Mouse (Mus musculus) heart, embryonic 15.5 days (tissue): ENCODE measurements around the gene Olfr1055. TPM values are rescaled to one million over a fixed set of nuclear protein-coding genes. Genes with fewer than 3 reads are reported as not detected.
"Not testable (repeated sequence)": the region's sequence is repeated elsewhere in the genome, so short reads cannot be mapped to it uniquely, and the experiment has no call there.

Experiments
- ATAC-seq: fragments of 200-750 bp; cut with Nextera tagmentation; replicated peaks from 2 replicates; pipeline ENCODE4 v1.8.0; 2017; ENCODE audit warnings: low read depth, moderate TSS enrichment; ENCODE audit not compliant: insufficient number of reproducible peaks, insufficient read depth, low FRiP score
- H3K27ac ChIP-seq: fragments of 300-500 bp; sonication (generic); 2 replicates; pipeline ENCODE4 v1.5.1; 2015; ENCODE audit warnings: mild to moderate bottlenecking, inconsistent platforms
- H3K27me3 ChIP-seq: fragments of 300-500 bp; sonication (generic); 2 replicates; pipeline ENCODE4 v1.6.1; 2015; ENCODE audit warnings: inconsistent platforms
- H3K36me3 ChIP-seq: fragments of 300-500 bp; sonication (generic); 2 replicates; pipeline ENCODE4 v1.6.1; 2015; ENCODE audit warnings: mild to moderate bottlenecking, inconsistent platforms
- H3K4me1 ChIP-seq: fragments of 300-500 bp; sonication (generic); replicated peaks from 2 replicates; pipeline ENCODE4 v1.6.1; 2015; ENCODE audit warnings: inconsistent platforms
- H3K4me2 ChIP-seq: fragments of 300-500 bp; sonication (generic); 2 replicates; pipeline ENCODE4 v1.6.1; 2015; ENCODE audit warnings: inconsistent platforms, mild to moderate bottlenecking, moderate library complexity
- H3K4me3 ChIP-seq: fragments of 300-500 bp; sonication (generic); 2 replicates; pipeline ENCODE4 v1.5.1; 2015; ENCODE audit warnings: mild to moderate bottlenecking, inconsistent platforms
- H3K9ac ChIP-seq: fragments of 300-500 bp; sonication (generic); 2 replicates; pipeline ENCODE4 v1.6.1; 2015; ENCODE audit warnings: mild to moderate bottlenecking, inconsistent platforms
- H3K9me3 ChIP-seq: fragments of 300-500 bp; sonication (generic); replicated peaks from 2 replicates; pipeline ENCODE4 v1.6.1; 2016; ENCODE audit warnings: inconsistent platforms
- WGBS: fragments of 180-500 bp; shearing (Covaris S2); methylation state at CpG from one replicate; pipeline ENCODE4 v1.1.7; 2015; ENCODE audit warnings: mixed read lengths; 5-methylcytosine and 5-hydroxymethylcytosine counted together
- polyA plus RNA-seq: library from polyadenylated mRNA; unstranded; fragments of >200 nt; fragmentation: Nextera tagmentation; extraction: Ambion mirVana; gene quantifications from 2 replicates; pipeline ENCODE4 v1.2.1, GENCODE M21; 2015

Olfr1055 gene
- not detected in 2 replicates for polyA plus RNA-seq

GRCm38 (mm10) chr2:86350184-86350583, at the start of gene Olfr1055:
Gene Olfr1055 (minus strand): TSS chr2:86350284.
- Histone ChIP-seq H3K4me2 (no peak within 1 kb of the TSS), H3K9ac (no peak within 1 kb of the TSS), H3K36me3 (no peaks in the 10 kb centered on the region), H3K9me3 (no peaks in the 10 kb centered on the region), H3K4me3 (no peak within 1 kb of the TSS), H3K27me3 (no peaks in the 10 kb centered on the region), H3K4me1 (no peaks in the 10 kb centered on the region), H3K27ac (no peak within 1 kb of the TSS)
- ATAC-seq: no peak
- 81% methylated on average over 5 of the region's 5 CpGs for WGBS

GRCm38 (mm10) chr2:86395114-86395513, 45.0 kb upstream of the Olfr1055 start:
- no peak overlapping the region for H3K4me3 ChIP-seq
- no peaks in the 10 kb centered on the region for H3K27me3 ChIP-seq
- H3K4me1 ChIP-seq: no peaks in the 10 kb centered on the region
- no peaks in the 10 kb centered on the region for H3K36me3 ChIP-seq
- H3K4me2 ChIP-seq: no peak overlapping the region
- H3K27ac ChIP-seq: no peak overlapping the region
- WGBS: 79% methylated on average over 2 of the region's 2 CpGs
- ATAC-seq: no peak
- H3K9ac ChIP-seq: no peak overlapping the region
- no peaks in the 10 kb centered on the region for H3K9me3 ChIP-seq

- H3K4me3 ChIP-seq, H3K9ac ChIP-seq, H3K27me3 ChIP-seq, ATAC-seq, H3K36me3 ChIP-seq, H3K4me1 ChIP-seq, H3K27ac ChIP-seq, H3K9me3 ChIP-seq, H3K4me2 ChIP-seq: not testable (repeated sequence)
Observed at GRCm38 (mm10) chr2:86388461-86388860, 38.4 kb upstream of the Olfr1055 start, which contains the start of gene Olfr1058. Gene Olfr1058 (minus strand): TSS chr2:86388561.

GRCm38 (mm10) chr2:86378293-86378692, 28.2 kb upstream of the Olfr1055 start, which contains the start of gene Olfr1057:
Gene Olfr1057 (minus strand): TSS chr2:86378393.
- no peak for ATAC-seq
- Histone ChIP-seq H3K9me3 (no peaks in the 10 kb centered on the region), H3K27me3 (no peaks in the 10 kb centered on the region)

GRCm38 (mm10) chr2:86366342-86366741, 16.3 kb upstream of the Olfr1055 start:
- not testable (repeated sequence) for H3K36me3 ChIP-seq, H3K9ac ChIP-seq, H3K9me3 ChIP-seq, H3K4me2 ChIP-seq, ATAC-seq, H3K27ac ChIP-seq, H3K4me1 ChIP-seq, H3K4me3 ChIP-seq, H3K27me3 ChIP-seq
- 57% methylated on average over 1 of the region's 6 CpGs for WGBS

More at GRCm38 (mm10) chr2:86378293-86378692, 28.2 kb upstream of the Olfr1055 start, which contains the start of gene Olfr1057:
- Histone ChIP-seq H3K36me3 (no peaks in the 10 kb centered on the region), H3K4me1 (no peaks in the 10 kb centered on the region), H3K9ac (no peak within 1 kb of the TSS), H3K27ac (no peak within 1 kb of the TSS), H3K4me3 (no peak within 1 kb of the TSS), H3K4me2 (no peak within 1 kb of the TSS)

- Histone ChIP-seq H3K36me3 (no peaks in the 10 kb centered on the region), H3K9ac (no peak within 1 kb of the TSS), H3K4me3 (no peak within 1 kb of the TSS), H3K9me3 (no peaks in the 10 kb centered on the region), H3K27me3 (no peaks in the 10 kb centered on the region), H3K4me2 (no peak within 1 kb of the TSS), H3K27ac (no peak within 1 kb of the TSS), H3K4me1 (no peaks in the 10 kb centered on the region)
- no peak for ATAC-seq
Observed at GRCm38 (mm10) chr2:86362369-86362768, 12.3 kb upstream of the Olfr1055 start, which contains the start of gene Olfr1056. Gene Olfr1056 (minus strand): TSS chr2:86362469.

GRCm38 (mm10) chr2:86351751-86352150, 1.7 kb upstream of the Olfr1055 start:
- not testable (repeated sequence) for H3K4me3 ChIP-seq, H3K36me3 ChIP-seq, H3K9ac ChIP-seq, H3K4me1 ChIP-seq, H3K27me3 ChIP-seq, H3K27ac ChIP-seq, H3K4me2 ChIP-seq, H3K9me3 ChIP-seq, ATAC-seq
- 79% methylated on average over 1 of the region's 1 CpGs for WGBS

GRCm38 (mm10) chr2:86335333-86335732, 14.8 kb downstream of the Olfr1055 start, which contains the start of gene Olfr1054:
Gene Olfr1054 (minus strand): TSS chr2:86335433.
- H3K27ac ChIP-seq: no peak within 1 kb of the TSS
- H3K9ac ChIP-seq: no peak within 1 kb of the TSS
- no peak within 1 kb of the TSS for H3K4me3 ChIP-seq
- no peaks in the 10 kb centered on the region for H3K9me3 ChIP-seq
- no peaks in the 10 kb centered on the region for H3K36me3 ChIP-seq
- H3K4me2 ChIP-seq: no peak within 1 kb of the TSS
- ATAC-seq: no peak
- no peaks in the 10 kb centered on the region for H3K27me3 ChIP-seq
- H3K4me1 ChIP-seq: no peaks in the 10 kb centered on the region
- WGBS: 75% methylated on average over 3 of the region's 3 CpGs

- H3K27ac ChIP-seq: no peak within 1 kb of the TSS
- H3K4me3 ChIP-seq: no peak within 1 kb of the TSS
- H3K4me2 ChIP-seq: no peak within 1 kb of the TSS
- 55% methylated on average over 3 of the region's 3 CpGs for WGBS
- H3K9ac ChIP-seq: no peak within 1 kb of the TSS
- no peaks in the 10 kb centered on the region for H3K4me1 ChIP-seq
- no peak for ATAC-seq
- no peaks in the 10 kb centered on the region for H3K27me3 ChIP-seq
- H3K9me3 ChIP-seq: no peaks in the 10 kb centered on the region
- H3K36me3 ChIP-seq: no peaks in the 10 kb centered on the region
Observed at GRCm38 (mm10) chr2:86315184-86315583, 34.9 kb downstream of the Olfr1055 start, which contains the start of gene Olfr1053. Gene Olfr1053 (minus strand): TSS chr2:86315284.

Other genes starting within 250 kb of the Olfr1055 start
- gene Olfr1039, start 214.4 kb downstream of the Olfr1055 start, polyA plus RNA-seq: not detected in 2 replicates
- gene Olfr1040, start 203.6 kb downstream of the Olfr1055 start, polyA plus RNA-seq: not detected in 2 replicates
- not detected in 2 replicates for gene Olfr1042, start 188.4 kb downstream of the Olfr1055 start, polyA plus RNA-seq
- gene Olfr1043, start 182.8 kb downstream of the Olfr1055 start, polyA plus RNA-seq: not detected in 2 replicates
- gene Olfr1044, start 172.5 kb downstream of the Olfr1055 start, polyA plus RNA-seq: not detected in 2 replicates
- gene Olfr52, start 164.6 kb downstream of the Olfr1055 start, polyA plus RNA-seq: not detected in 2 replicates
- not detected in 2 replicates for gene Olfr1045, start 147.3 kb downstream of the Olfr1055 start, polyA plus RNA-seq
- gene Olfr1046, start 131.0 kb downstream of the Olfr1055 start, polyA plus RNA-seq: not detected in 2 replicates
- not detected in 2 replicates for gene Olfr1047, start 118.9 kb downstream of the Olfr1055 start, polyA plus RNA-seq
- gene Olfr1048, start 110.0 kb downstream of the Olfr1055 start, polyA plus RNA-seq: not detected in 2 replicates
- gene Olfr1049, start 92.0 kb downstream of the Olfr1055 start, polyA plus RNA-seq: not detected in 2 replicates
- not detected in 2 replicates for gene Olfr1051, start 71.2 kb downstream of the Olfr1055 start, polyA plus RNA-seq
- gene Olfr1052, start 57.8 kb downstream of the Olfr1055 start, polyA plus RNA-seq: not detected in 2 replicates
- gene Olfr1053, start 35.0 kb downstream of the Olfr1055 start, polyA plus RNA-seq: not detected in 2 replicates
- not detected in 2 replicates for gene Olfr1054, start 14.9 kb downstream of the Olfr1055 start, polyA plus RNA-seq
- not detected in 2 replicates for gene Olfr1056, start 12.2 kb upstream of the Olfr1055 start, polyA plus RNA-seq
- gene Olfr1057, start 28.1 kb upstream of the Olfr1055 start, polyA plus RNA-seq: not detected in 2 replicates
- gene Olfr1058, start 38.3 kb upstream of the Olfr1055 start, polyA plus RNA-seq: not detected in 2 replicates
- gene Olfr1061, start 63.8 kb upstream of the Olfr1055 start, polyA plus RNA-seq: not detected in 2 replicates
- gene Olfr1062, start 76.5 kb upstream of the Olfr1055 start, polyA plus RNA-seq: not detected in 2 replicates
- gene Olfr1065, start 100.3 kb upstream of the Olfr1055 start, polyA plus RNA-seq: not detected in 2 replicates
- not detected in 2 replicates for gene Olfr1066, start 106.0 kb upstream of the Olfr1055 start, polyA plus RNA-seq
- gene Olfr228, start 137.1 kb upstream of the Olfr1055 start, polyA plus RNA-seq: not detected in 2 replicates
- not detected in 2 replicates for gene Olfr1076, start 158.2 kb upstream of the Olfr1055 start, polyA plus RNA-seq
- gene Olfr1079, start 192.2 kb upstream of the Olfr1055 start, polyA plus RNA-seq: not detected in 2 replicates
- not detected in 2 replicates for gene Olfr1080, start 208.0 kb upstream of the Olfr1055 start, polyA plus RNA-seq
- gene Olfr1082, start 248.7 kb upstream of the Olfr1055 start, polyA plus RNA-seq: not detected in 2 replicates